Mouse (Mus musculus) midbrain, postnatal 0 days (tissue): ENCODE results near the gene Nptxr. TPM values are rescaled to one million over a fixed set of nuclear protein-coding genes. Genes with fewer than 3 reads are reported as not detected.

Source experiments
- ATAC-seq: fragments of 200-750 bp; cut with Nextera tagmentation; 2 replicates; pipeline ENCODE4 v1.8.0; 2017; ENCODE audit warnings: moderate number of reproducible peaks, mild to moderate bottlenecking, moderate TSS enrichment, moderate library complexity; ENCODE audit not compliant: low FRiP score
- DNase-seq: peaks from one replicate; pipeline ENCODE4 v3.0.0-alpha.2; 2015; ENCODE audit warnings: low spot score
- H3K27ac ChIP-seq: fragments of 300-500 bp; sonication (generic); 2 replicates; pipeline ENCODE4 v1.5.1; 2014; ENCODE audit warnings: low read depth, mild to moderate bottlenecking, low read length, mixed read lengths
- H3K27me3 ChIP-seq: fragments of 300-500 bp; sonication (generic); 2 replicates; pipeline ENCODE4 v1.6.1; 2014; ENCODE audit warnings: low read length, control low read depth, mixed read lengths; ENCODE audit not compliant: insufficient read depth
- H3K36me3 ChIP-seq: fragments of 300-500 bp; sonication (generic); 2 replicates; pipeline ENCODE4 v1.6.1; 2014; ENCODE audit warnings: low read length, control low read depth, mixed read lengths; ENCODE audit not compliant: insufficient read depth
- H3K4me1 ChIP-seq: fragments of 300-500 bp; sonication (generic); 2 replicates; pipeline ENCODE4 v1.6.1; 2014; ENCODE audit warnings: mild to moderate bottlenecking, control low read depth, antibody characterized with exemption, low read length, mixed read lengths; ENCODE audit not compliant: insufficient read depth
- H3K4me2 ChIP-seq: fragments of 300-500 bp; sonication (generic); 2 replicates; pipeline ENCODE4 v1.6.1; 2014; ENCODE audit warnings: low read depth, mild to moderate bottlenecking, low read length, mixed read lengths; ENCODE audit not compliant: poor library complexity, severe bottlenecking
- H3K4me3 ChIP-seq: fragments of 300-500 bp; sonication (generic); 2 replicates; pipeline ENCODE4 v1.5.1; 2014; ENCODE audit warnings: low read depth, mild to moderate bottlenecking, low read length, moderate library complexity
- H3K9ac ChIP-seq: fragments of 300-500 bp; sonication (generic); replicated peaks from 2 replicates; pipeline ENCODE4 v1.6.1; 2014; ENCODE audit warnings: mild to moderate bottlenecking, low read length, moderate library complexity, mixed read lengths; ENCODE audit not compliant: poor library complexity, severe bottlenecking
- H3K9me3 ChIP-seq: fragments of 300-500 bp; sonication (generic); 2 replicates; pipeline ENCODE4 v1.6.1; 2016; ENCODE audit warnings: low read length, control low read depth
- CTCF ChIP-seq: IDR thresholded peaks from 2 replicates; pipeline ENCODE4 v1.5.1; 2016; ENCODE audit warnings: antibody characterized with exemption, mild to moderate bottlenecking
- WGBS: fragments of 180-500 bp; shearing (Covaris S2); extraction: QIAGEN DNeasy Blood & Tissue Kit; methylation state at CpG from one replicate; pipeline ENCODE4 v1.1.7; 2014; 5-methylcytosine and 5-hydroxymethylcytosine counted together
- polyA plus RNA-seq: library from polyadenylated mRNA; unstranded; fragments of >200 nt; fragmentation: Nextera tagmentation; extraction: Ambion mirVana; gene quantifications from 2 replicates; pipeline ENCODE4 v1.2.1, GENCODE M21; 2015
- total RNA-seq: library from RNA; depleted of rRNA; stranded (reverse); fragments of >200 nt; gene quantifications from 2 replicates; pipeline ENCODE4 v1.2.3, GENCODE M21; 2014; rRNA removed

Nptxr gene
- total and polyA plus RNA-seq, 2 experiments from 2014 or later, result 97.8 to 288 TPM

- Histone ChIP-seq H3K9ac (no peak overlapping the region), H3K27me3 (no peaks in the 10 kb centered on the region), H3K36me3 (no peaks in the 10 kb centered on the region), H3K27ac (no peak overlapping the region), H3K9me3 (no peaks in the 10 kb centered on the region), H3K4me2 (no peak overlapping the region), H3K4me1 (peaks cover 10% of the 10 kb centered on the region), H3K4me3 (no peak overlapping the region)
- no peak for TF ChIP-seq CTCF
- ATAC-seq (no peak), DNase-seq (no peak)
- 75% methylated on average over 8 of the region's 8 CpGs for whole genome bisulfite sequencing
Observed at GRCm38 (mm10) chr15:79744742-79745141, 59.8 kb downstream of the Nptxr start.

- Histone ChIP-seq H3K4me1 (peaks cover 10% of the 10 kb centered on the region), H3K27me3 (no peaks in the 10 kb centered on the region)
- no peak for TF ChIP-seq CTCF
Observed at GRCm38 (mm10) chr15:79744001-79744400, 60.6 kb downstream of the Nptxr start.

GRCm38 (mm10) chr15:79742706-79743023, 61.9 kb downstream of the Nptxr start:
- 0% methylated on average over 23 of the region's 23 CpGs for WGBS
- H3K9ac ChIP-seq, result peak overlapping the region; percentile 87
- peak overlapping the region; percentile 97 for H3K4me3 ChIP-seq
- peaks cover 10% of the 10 kb centered on the region for H3K4me1 ChIP-seq
- ATAC-seq (no peak; the same call in 1 of the 2 replicates), DNase-seq (no peak)
- peaks cover 18% of the 10 kb centered on the region for H3K36me3 ChIP-seq
- peak overlapping the region; percentile 71 for H3K27ac ChIP-seq
- H3K27me3 ChIP-seq, result no peaks in the 10 kb centered on the region
- no peak for TF ChIP-seq CTCF
- H3K9me3 ChIP-seq, result no peaks in the 10 kb centered on the region
- H3K4me2 ChIP-seq, result peak overlapping the region; percentile 88

More at GRCm38 (mm10) chr15:79744001-79744400, 60.6 kb downstream of the Nptxr start:
- no peak overlapping the region for H3K4me3 ChIP-seq
- H3K4me2 ChIP-seq, result no peak overlapping the region
- 0 out of 2 replicates have a peak, but pooled peaks cover 5% of the 10 kb centered on the region for H3K36me3 ChIP-seq
- no peak overlapping the region for H3K9ac ChIP-seq
- H3K27ac ChIP-seq, result no peak overlapping the region
- no peak for ATAC-seq
- WGBS, result 92% methylated on average over 11 of the region's 11 CpGs
- no peak for DNase-seq
- H3K9me3 ChIP-seq, result no peaks in the 10 kb centered on the region

GRCm38 (mm10) chr15:79741921-79742705, 62.5 kb downstream of the Nptxr start, which contains the start of gene Sun2:
Sun2 (minus strand) TSS chr15:79742536.
- ATAC-seq (peak; percentile 93), DNase-seq (peak; percentile 95)
- H3K9ac ChIP-seq, result peak within 1 kb of the TSS; percentile 87
- peaks cover 21% of the 10 kb centered on the region for H3K36me3 ChIP-seq
- under 1% methylated on average over 60 of the region's 93 CpGs for WGBS
- peak within 1 kb of the TSS; percentile 71 for H3K27ac ChIP-seq
- TF ChIP-seq CTCF, result peak; percentile 5; the same call in 1 of the 2 replicates
- H3K4me3 ChIP-seq, result peak within 1 kb of the TSS; percentile 97
- H3K9me3 ChIP-seq, result no peaks in the 10 kb centered on the region
- H3K4me2 ChIP-seq, result peak within 1 kb of the TSS; percentile 88
- H3K4me1 ChIP-seq, result peaks cover 10% of the 10 kb centered on the region
- H3K27me3 ChIP-seq, result no peaks in the 10 kb centered on the region

DNA sequence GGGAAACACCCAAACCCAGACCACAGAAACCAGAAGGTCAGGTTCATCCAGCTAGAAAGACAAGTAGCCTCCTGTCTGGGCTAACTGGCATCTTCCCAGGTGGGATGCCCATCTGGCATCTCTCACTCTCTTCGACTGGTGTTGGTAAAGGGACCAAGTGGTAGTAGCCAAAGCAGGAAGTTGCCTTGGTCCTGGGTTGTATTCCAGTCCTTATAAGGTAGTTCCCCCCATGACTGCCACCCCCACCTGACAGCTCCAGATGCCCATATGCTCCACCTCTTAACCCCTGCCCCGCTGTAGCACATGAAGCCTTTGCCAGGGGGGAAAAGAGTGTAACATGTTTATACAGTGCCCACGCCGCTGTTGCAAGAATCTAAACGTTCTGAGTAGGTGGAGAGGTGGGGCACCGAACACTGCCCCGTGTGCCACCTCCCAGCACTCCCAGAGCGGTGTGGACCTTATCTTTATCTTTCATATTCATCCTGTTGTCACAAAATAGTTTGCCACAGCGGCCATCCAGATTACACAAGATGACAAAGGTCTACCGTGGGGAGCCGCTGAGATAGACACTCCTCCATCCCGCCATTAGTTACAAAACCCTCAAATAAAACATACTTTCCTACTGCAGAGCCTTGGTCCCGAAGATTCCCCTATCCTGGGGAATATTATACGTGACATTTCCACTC, 63.2 kb downstream of the Nptxr start:
- Histone ChIP-seq H3K9me3 (no peaks in the 10 kb centered on the region), H3K4me3 (peak overlapping the region; percentile 97), H3K4me1 (peaks cover 10% of the 10 kb centered on the region), H3K27ac (peak overlapping the region; percentile 71; the same call in 1 of the 2 replicates), H3K36me3 (peaks cover 28% of the 10 kb centered on the region), H3K27me3 (no peaks in the 10 kb centered on the region), H3K9ac (peak overlapping the region; percentile 87), H3K4me2 (peak overlapping the region; percentile 88)
- 25% methylated on average over 14 of the region's 14 CpGs for WGBS
- no peak for TF ChIP-seq CTCF
- ATAC-seq (no peak), DNase-seq (no peak)

- peaks cover 28% of the 10 kb centered on the region for H3K36me3 ChIP-seq
- H3K4me1 ChIP-seq, result peaks cover 10% of the 10 kb centered on the region
- H3K9ac ChIP-seq, result no peak overlapping the region
- H3K9me3 ChIP-seq, result no peaks in the 10 kb centered on the region
- H3K4me2 ChIP-seq, result peak overlapping the region; percentile 88
- H3K27me3 ChIP-seq, result no peaks in the 10 kb centered on the region
- H3K27ac ChIP-seq, result no peak overlapping the region
- 80% methylated on average over 3 of the region's 3 CpGs for WGBS
- no peak for TF ChIP-seq CTCF
- DNase-seq (no peak), ATAC-seq (no peak)
- peak overlapping the region; percentile 97; the same call in 1 of the 2 replicates for H3K4me3 ChIP-seq
Observed at GRCm38 (mm10) chr15:79740739-79741138, 63.8 kb downstream of the Nptxr start.

Other genes starting within 250 kb of the Nptxr start
- 0.90 and 1.1 TPM in 2 replicates for gene Dmc1, start 199.7 kb downstream of the Nptxr start, total RNA-seq
- 0.93 and 1.1 TPM in 2 replicates for gene Dmc1, start 199.7 kb downstream of the Nptxr start, polyA plus RNA-seq
- 12.1 and 18.1 TPM in 2 replicates for gene Fam227a, start 145.8 kb downstream of the Nptxr start, total RNA-seq
- 2.2 and 2.8 TPM in 2 replicates for gene Fam227a, start 145.8 kb downstream of the Nptxr start, polyA plus RNA-seq
- 56.9 and 72.5 TPM in 2 replicates for gene Cby1, start 145.6 kb downstream of the Nptxr start, total RNA-seq
- gene Cby1, start 145.6 kb downstream of the Nptxr start, polyA plus RNA-seq, result 99.2 and 101 TPM in 2 replicates
- gene Tomm22, start 133.9 kb downstream of the Nptxr start, total RNA-seq, result 161 and 180 TPM in 2 replicates
- 229 and 230 TPM in 2 replicates for gene Tomm22, start 133.9 kb downstream of the Nptxr start, polyA plus RNA-seq
- gene Josd1, start 116.8 kb downstream of the Nptxr start, total RNA-seq, result 58.7 and 59.6 TPM in 2 replicates
- 16.8 and 17.7 TPM in 2 replicates for gene Josd1, start 116.8 kb downstream of the Nptxr start, polyA plus RNA-seq
- gene Gtpbp1, start 113.9 kb downstream of the Nptxr start, total RNA-seq, result 76.1 and 99.3 TPM in 2 replicates
- 40.0 and 41.6 TPM in 2 replicates for gene Gtpbp1, start 113.9 kb downstream of the Nptxr start, polyA plus RNA-seq
- gene Sun2, start 62.2 kb downstream of the Nptxr start, total RNA-seq, result 32.3 and 33.7 TPM in 2 replicates
- 2.8 and 3.1 TPM in 2 replicates for gene Sun2, start 62.2 kb downstream of the Nptxr start, polyA plus RNA-seq
- 40.8 and 44.0 TPM in 2 replicates for gene Dnal4, start 26.9 kb downstream of the Nptxr start, total RNA-seq
- 55.9 and 59.7 TPM in 2 replicates for gene Dnal4, start 26.9 kb downstream of the Nptxr start, polyA plus RNA-seq
- 8.2 and 12.1 TPM in 2 replicates for gene Npcd, start 29.5 kb upstream of the Nptxr start, total RNA-seq
- 3.2 and 4.6 TPM in 2 replicates for gene Npcd, start 29.5 kb upstream of the Nptxr start, polyA plus RNA-seq
- gene Cbx6, start 29.9 kb upstream of the Nptxr start, total RNA-seq, result 109 and 118 TPM in 2 replicates
- 65.0 and 70.6 TPM in 2 replicates for gene Cbx6, start 29.9 kb upstream of the Nptxr start, polyA plus RNA-seq
- 3.4 and 5.4 TPM in 2 replicates for gene Apobec3, start 86.9 kb upstream of the Nptxr start, total RNA-seq
- gene Apobec3, start 86.9 kb upstream of the Nptxr start, polyA plus RNA-seq, result 3.3 and 3.4 TPM in 2 replicates
- 7.7 and 14.9 TPM in 2 replicates for gene Cbx7, start 166.4 kb upstream of the Nptxr start, total RNA-seq
- gene Cbx7, start 166.4 kb upstream of the Nptxr start, polyA plus RNA-seq, result 3.4 and 3.5 TPM in 2 replicates
- gene Pdgfb, start 210.2 kb upstream of the Nptxr start, total RNA-seq, result 20.5 and 24.4 TPM in 2 replicates
- gene Pdgfb, start 210.2 kb upstream of the Nptxr start, polyA plus RNA-seq, result 8.7 and 9.2 TPM in 2 replicates